Mouse (Mus musculus) activated CD4-positive, CD25-positive, alpha-beta regulatory T cell, adult 4 months (primary cell): ENCODE measurements around the gene Lypd6. TPM values are rescaled to one million over a fixed set of nuclear protein-coding genes. Genes with fewer than 3 reads are reported as not detected.

ENCODE experiments used
- ATAC-seq: one replicate; pipeline ENCODE4 v1.8.0; 2017
- polyA plus RNA-seq, 2 experiments: library from polyadenylated mRNA; unstranded; fragments of 100-300 nt; shearing (Covaris generic); gene quantifications; one replicate each; pipeline ENCODE4 v1.2.1; 2017

The Lypd6 gene
- polyA plus RNA-seq, 2 experiments from 2014 or later: not detected

DNA sequence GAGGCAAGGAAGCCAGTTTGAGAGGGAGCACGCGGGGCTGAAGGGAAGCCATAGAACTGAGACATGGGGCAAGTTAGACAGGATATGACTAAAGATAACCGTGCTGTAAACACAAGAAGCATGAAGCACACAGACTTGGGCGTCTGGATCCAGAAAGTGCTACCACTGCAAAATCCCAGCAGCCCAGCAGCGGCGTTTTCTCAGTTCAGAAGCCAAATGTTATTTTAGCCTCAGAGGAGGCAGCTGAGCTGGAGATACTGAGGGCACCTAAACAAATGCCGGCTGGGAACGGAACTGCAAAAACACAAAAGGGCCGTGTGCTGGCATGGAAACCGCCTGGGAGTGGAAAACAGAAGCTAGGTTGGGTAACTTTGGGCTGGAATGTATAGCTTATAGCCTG is 43.9 kb downstream of the Lypd6 start:
- no peak for ATAC-seq

- no peak for ATAC-seq
Observed at GRCm38 (mm10) chr2:50111169-50111568, 44.9 kb downstream of the Lypd6 start.

- ATAC-seq: no peak
Observed at GRCm38 (mm10) chr2:50111609-50112008, 45.4 kb downstream of the Lypd6 start.

GRCm38 (mm10) chr2:50112427-50112826 is 46.2 kb downstream of the Lypd6 start:
- no peak for ATAC-seq

GRCm38 (mm10) chr2:50119101-50119500 is 52.9 kb downstream of the Lypd6 start:
- no peak for ATAC-seq

DNA sequence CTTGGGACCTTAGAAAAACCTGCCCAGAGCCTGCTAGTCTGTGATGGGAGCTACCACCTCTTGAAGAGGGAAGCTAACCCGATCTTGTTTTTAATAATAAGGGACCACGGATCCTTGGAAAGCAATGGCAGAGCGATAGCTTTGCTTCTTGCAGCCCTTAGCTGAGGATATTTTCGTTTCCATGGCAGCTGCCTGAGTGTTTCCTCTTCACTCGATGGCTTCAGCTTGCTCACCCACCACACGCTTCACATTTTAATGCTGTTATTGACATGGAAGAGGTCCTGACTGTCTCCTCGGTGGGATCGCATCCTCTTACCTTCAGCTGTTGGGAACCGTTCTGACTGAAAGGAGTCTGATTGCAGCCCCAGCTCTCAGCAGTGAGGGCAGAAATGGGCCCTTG is 54.6 kb downstream of the Lypd6 start:
- no peak for ATAC-seq

- no peak for ATAC-seq
Observed at GRCm38 (mm10) chr2:50123376-50123775, 57.1 kb downstream of the Lypd6 start.

DNA sequence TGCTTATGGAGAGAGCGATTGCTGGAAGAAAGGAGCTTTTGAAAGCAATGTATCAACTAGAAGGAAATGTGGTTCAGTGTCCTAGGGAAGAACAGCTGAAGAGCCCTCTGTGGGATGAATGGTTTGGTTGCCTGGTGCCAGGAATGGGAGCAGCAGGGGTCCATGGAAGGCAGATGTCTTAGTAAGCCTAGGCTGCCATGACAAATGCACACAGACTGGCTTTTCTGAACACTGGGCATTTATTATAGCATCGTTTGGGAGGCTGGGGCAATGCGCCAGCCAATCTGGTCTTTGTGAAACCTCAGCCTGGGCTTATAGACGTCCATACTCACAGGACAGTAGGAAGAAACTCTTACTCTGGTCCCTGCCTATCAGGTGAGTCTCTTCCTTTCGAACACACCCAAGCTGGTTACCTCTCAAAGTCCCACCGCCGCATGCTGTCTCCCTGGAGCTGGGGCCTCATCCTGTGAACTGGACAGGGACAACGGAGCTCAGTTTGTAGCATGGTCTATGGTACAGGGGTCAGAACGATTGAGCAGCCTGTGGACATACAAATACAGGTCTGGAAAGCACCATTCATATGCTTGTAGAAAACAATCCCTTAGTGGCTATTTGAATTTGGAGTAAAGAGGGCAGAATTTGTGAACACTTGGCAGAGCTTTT is 61.4 kb downstream of the Lypd6 start:
- ATAC-seq: no peak

DNA sequence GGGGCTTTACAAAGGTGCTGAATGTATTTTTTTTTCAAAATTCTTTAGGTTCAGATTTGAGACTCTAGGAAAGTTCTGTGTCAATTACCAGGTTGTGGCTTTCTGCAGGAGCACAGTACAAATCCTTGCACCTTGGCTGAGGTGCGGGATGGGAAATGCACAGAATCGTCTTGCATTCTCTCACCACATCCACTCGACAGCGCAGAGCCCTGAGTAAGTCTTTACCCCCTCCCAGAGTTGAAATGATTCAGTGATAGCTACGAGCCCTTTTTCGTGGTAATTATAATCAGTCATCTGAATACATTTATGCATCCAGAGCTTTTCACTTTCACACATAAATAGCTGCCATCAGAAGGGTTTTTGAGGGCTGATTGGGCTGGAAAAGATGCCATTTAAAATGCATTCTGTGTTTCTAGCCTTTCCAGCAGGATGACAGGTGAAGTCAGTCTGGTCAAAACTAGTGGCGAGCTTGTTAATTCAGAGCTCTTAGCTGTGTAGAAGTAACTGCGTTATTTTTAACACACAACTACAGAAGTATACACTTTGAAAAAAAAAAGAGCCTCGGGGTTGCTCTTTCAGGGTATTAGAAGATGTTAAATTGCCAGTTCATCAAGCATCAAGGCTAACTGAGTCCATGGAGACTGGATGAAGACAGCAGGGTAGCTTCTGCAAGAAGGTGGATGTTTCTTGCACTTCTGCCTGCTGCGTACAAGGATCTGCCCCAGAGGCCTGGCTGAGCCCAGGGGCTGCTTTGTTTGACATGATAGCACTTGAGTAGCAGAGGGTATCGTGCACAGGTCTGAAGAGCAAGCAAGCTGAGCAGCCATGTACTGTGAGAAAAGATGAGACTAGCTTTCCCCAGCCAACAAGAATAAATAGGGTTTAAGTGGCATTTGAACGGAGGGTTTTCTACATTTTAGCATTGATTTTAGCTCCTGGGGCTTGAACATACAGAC is 62.4 kb downstream of the Lypd6 start:
- ATAC-seq: no peak

GRCm38 (mm10) chr2:50130674-50131073 is 64.4 kb downstream of the Lypd6 start:
- ATAC-seq: no peak

DNA sequence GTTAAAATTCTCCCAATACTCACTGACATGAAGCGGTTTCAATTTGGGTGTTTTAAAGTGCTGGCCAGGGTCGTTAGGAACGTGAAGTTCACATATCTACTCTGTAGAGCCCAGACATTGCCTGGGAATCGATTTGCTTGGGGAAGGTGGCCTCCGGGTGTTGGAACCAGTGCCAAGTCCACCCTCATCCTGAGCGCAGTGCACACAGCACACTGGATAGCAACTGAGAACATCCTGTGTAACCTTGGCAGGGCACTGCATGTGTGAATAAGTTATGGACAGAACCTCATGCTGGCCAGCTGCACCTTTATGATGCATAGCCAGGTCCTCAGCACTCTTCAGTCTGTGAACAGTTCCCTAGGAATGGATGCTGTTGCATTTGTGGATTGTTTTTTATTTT is 77.4 kb downstream of the Lypd6 start:
- no peak for ATAC-seq

GRCm38 (mm10) chr2:50147308-50147707 is 81.1 kb downstream of the Lypd6 start:
- ATAC-seq: no peak

DNA sequence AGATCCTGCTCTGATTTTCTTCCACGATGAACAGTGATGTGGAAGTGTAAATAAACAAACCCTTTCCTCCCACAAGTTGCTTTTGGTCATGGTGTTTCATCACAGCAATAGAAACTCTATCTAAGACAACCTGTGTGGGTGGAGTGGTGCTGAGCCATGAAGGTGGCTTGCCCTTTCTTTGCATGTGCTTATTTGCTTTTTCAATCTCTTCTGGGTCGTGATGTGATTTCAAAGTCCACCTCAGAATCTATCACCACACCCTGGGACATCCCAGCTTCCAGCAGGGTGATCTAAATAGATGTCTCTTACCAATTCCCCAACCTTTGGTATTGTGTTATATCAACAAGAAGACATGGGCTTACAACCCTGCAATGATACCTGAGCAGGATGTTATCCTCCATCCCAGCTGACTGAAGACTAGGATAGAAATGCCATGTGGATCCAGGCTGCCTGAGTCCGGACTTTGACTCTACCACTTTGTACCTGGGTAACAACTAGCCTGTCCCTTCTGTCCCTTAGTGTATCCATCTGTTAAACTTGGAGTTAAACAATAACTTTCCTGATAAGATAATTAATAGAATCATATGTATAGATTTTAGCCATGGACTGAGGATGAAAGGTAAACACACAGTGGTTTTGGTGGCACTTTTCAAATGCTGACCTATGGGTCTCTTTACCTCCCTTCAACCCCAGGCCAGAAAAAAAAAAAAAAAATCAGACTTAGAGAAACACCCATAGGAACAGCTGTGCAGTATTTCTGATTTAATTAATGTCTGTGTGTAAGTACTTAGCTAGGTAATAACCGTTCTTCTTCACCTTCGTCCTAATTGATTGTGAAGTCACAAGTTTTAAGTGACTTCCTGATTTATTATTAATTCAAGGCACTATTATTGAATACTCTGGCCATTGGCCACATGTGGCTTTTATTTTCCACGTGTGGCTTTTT is 83.3 kb downstream of the Lypd6 start:
- no peak for ATAC-seq

DNA sequence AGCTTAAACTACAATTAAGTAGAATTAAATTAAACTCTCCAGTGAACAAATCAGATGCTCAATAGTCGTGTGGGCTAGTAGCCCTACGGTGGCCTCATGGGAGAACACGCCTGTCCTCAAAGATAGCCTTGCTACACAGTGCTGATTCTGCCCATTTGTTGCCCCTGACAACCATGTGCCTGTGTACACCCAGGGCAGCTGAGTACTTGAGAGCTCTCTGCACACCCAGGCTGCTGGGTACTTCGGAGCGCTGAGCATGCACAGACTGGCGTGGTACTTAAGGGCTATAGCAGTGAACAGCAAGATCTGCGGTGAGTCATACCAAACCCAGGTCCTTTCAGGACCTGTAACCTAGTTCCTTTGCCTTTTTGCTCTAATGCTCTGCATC is 84.0 kb downstream of the Lypd6 start:
- ATAC-seq: no peak

GRCm38 (mm10) chr2:50150816-50151215 is 84.6 kb downstream of the Lypd6 start:
- ATAC-seq: no peak

- ATAC-seq: no peak
Observed at GRCm38 (mm10) chr2:50151401-50151800, 85.2 kb downstream of the Lypd6 start.

DNA sequence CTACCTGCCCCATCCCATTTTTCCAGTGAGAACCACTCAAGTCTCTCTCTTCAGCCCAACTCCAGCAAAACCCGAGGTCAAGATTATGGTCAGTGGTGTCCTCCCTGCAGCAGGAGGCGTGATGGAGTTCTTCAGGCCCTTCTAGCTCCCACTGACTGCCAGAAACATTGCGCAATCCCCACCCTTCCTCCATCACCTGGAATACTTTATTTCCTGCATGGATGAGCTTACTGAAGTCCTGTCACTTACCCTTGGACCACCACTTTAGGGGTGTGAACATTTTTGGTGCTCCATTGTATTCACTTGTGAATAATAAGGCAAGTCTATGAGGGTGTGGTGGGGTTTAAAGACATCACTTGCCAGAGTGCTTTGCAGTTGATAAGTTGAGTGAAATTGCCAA is 85.7 kb downstream of the Lypd6 start:
- ATAC-seq: no peak

GRCm38 (mm10) chr2:50156009-50156408 is 89.8 kb downstream of the Lypd6 start:
- ATAC-seq: no peak

- no peak for ATAC-seq
Observed at GRCm38 (mm10) chr2:50160069-50160468, 93.8 kb downstream of the Lypd6 start.

DNA sequence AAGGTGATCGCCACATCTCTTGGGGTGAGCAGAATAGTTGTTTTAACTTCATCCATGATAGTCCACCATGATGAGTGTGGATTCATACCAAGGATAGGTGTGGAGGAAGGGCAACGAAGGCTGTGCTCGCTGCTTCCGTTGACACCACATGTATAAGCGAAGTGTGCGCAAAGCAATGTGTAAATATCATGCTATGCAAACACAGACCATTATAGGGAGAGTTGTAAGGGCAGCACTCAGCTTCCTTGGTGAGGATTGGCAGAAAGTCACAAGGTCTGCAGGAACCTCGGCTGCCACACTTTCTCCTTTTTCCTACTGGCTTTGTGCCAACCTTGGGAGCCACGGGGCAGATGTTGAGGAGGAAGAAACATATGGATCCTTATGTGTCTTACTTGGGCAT is 97.4 kb downstream of the Lypd6 start:
- no peak for ATAC-seq

DNA sequence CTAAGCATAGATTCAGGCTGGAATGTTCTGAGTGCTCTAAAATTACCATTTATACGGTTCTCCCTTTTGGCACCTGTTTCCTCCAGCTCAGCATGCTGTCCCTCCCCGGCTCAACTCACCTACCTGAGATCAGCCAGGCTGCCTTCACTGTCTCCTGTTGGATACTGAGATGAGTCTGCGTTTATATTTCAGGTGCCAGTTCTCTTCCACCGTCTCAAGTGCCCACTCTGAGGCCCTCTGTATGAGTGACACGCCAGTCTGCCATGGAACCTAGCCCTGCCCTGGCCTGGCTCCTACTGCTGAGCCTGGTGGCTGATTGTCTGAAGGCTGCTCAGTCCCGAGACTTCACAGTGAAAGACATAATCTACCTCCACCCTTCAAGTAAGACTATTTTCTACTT is 99.0 kb downstream of the Lypd6 start:
- no peak for ATAC-seq

GRCm38 (mm10) chr2:50166082-50166481 is 99.9 kb downstream of the Lypd6 start:
- ATAC-seq: no peak
